23 mouse cellular contexts compared by ENCODE assay signal in genomic region chr1:90936990-90937389, GRCm38 (mm10). TPM values are rescaled to one million over a fixed set of nuclear protein-coding genes. Genes with fewer than 3 reads are reported as not detected.
DNase-seq lines count a peak whose midpoint lies in the region; ATAC-seq and TF ChIP-seq lines count a peak whose summit lies in the region.
"Had no signal": no experiment of that assay in that cellular context is flagged by ENCODE, and none has a peak within 500 bp of the region (broad histone marks: within the 10 kb centered on the region; RNA-seq: fewer than 3 reads in every experiment).

No protein-coding gene starts in this region.

- no peaks in the 10 kb centered on the region for H3K4me1 ChIP-seq in intestine, embryonic 15.5 days (replicated peaks)
- H3K4me1 ChIP-seq in intestine, embryonic 16.5 days (ENCODE audit: control insufficient read depth, insufficient read depth, low read length): no peaks in the 10 kb centered on the region
- H3K4me1 ChIP-seq in stomach, postnatal 0 days (replicated peaks; ENCODE audit: control insufficient read depth, insufficient read depth): no peaks in the 10 kb centered on the region
- no peaks in the 10 kb centered on the region for H3K4me1 ChIP-seq in embryonic facial prominence, embryonic 10.5 days
- H3K4me1 ChIP-seq: embryonic facial prominence, embryonic 12.5 days; forebrain, embryonic 13.5 days; forebrain, embryonic 15.5 days had no signal

- no peak overlapping the region for H3K9ac ChIP-seq in intestine, embryonic 15.5 days
- H3K9ac ChIP-seq in intestine, embryonic 16.5 days (ENCODE audit: low read depth, low read length): no peak overlapping the region
- H3K9ac ChIP-seq in stomach, postnatal 0 days (ENCODE audit: low read length): no peak overlapping the region
- H3K9ac ChIP-seq: embryonic facial prominence, embryonic 12.5 days; forebrain, embryonic 13.5 days; forebrain, embryonic 15.5 days; forebrain, postnatal 0 days had no signal

- ATAC-seq in intestine, embryonic 15.5 days: peak; percentile 81
- ATAC-seq in intestine, embryonic 16.5 days: peak; percentile 70
- peak; percentile 47; the same call in 1 of the 2 replicates for ATAC-seq in stomach, postnatal 0 days (ENCODE audit: low FRiP score, low TSS enrichment)
- ATAC-seq: forebrain, embryonic 13.5 days; forebrain, embryonic 15.5 days; forebrain, postnatal 0 days had no signal

- H3K4me2 ChIP-seq in intestine, embryonic 15.5 days (replicated peaks): no peak overlapping the region
- no peak overlapping the region for H3K4me2 ChIP-seq in intestine, embryonic 16.5 days (ENCODE audit: low read depth, low read length)
- H3K4me2 ChIP-seq in stomach, postnatal 0 days (replicated peaks; ENCODE audit: low read depth): no peak overlapping the region
- H3K4me2 ChIP-seq: embryonic facial prominence, embryonic 12.5 days; forebrain, embryonic 13.5 days; forebrain, embryonic 15.5 days had no signal

- DNase-seq in stomach, postnatal 0 days (ENCODE audit: low spot score): no peak
- DNase-seq in embryonic facial prominence, embryonic 10.5 days (ENCODE audit: low spot score): no peak
- DNase-seq in thymus, adult 18-20 months: no peak
- DNase-seq: adrenal gland, adult 2 months; adrenal gland, postnatal 10 days; adrenal gland, postnatal 25 days; cerebellum, adult 11 months; cerebellum, adult 18-20 months; cerebellum, adult 8-10 months; cerebellum, adult 9-11 months; cerebellum, postnatal 14 days; cerebellum, postnatal 36 days; embryo, embryonic 11 days; forebrain, postnatal 0 days had no signal

- TF ChIP-seq EP300 in stomach, postnatal 0 days (optimal IDR thresholded peaks at IDR 0.05): no peak

- H3K4me3 ChIP-seq in intestine, embryonic 15.5 days (replicated peaks): no peak overlapping the region
- H3K4me3 ChIP-seq in intestine, embryonic 16.5 days (ENCODE audit: low read length): no peak overlapping the region
- no peak overlapping the region for H3K4me3 ChIP-seq in stomach, postnatal 0 days (ENCODE audit: low read depth, low read length)
- H3K4me3 ChIP-seq in embryonic facial prominence, embryonic 10.5 days: no peak overlapping the region
- H3K4me3 ChIP-seq: embryonic facial prominence, embryonic 12.5 days; forebrain, embryonic 13.5 days; forebrain, embryonic 15.5 days had no signal

- 68% methylated on average over 9 of the region's 9 CpGs for WGBS in intestine, embryonic 15.5 days
- 58% methylated on average over 9 of the region's 9 CpGs for WGBS in intestine, embryonic 16.5 days
- 72% methylated on average over 9 of the region's 9 CpGs for WGBS in stomach, postnatal 0 days
- 71% methylated on average over 9 of the region's 9 CpGs for WGBS in embryonic facial prominence, embryonic 10.5 days

- no peaks in the 10 kb centered on the region for H3K36me3 ChIP-seq in intestine, embryonic 15.5 days
- H3K36me3 ChIP-seq in intestine, embryonic 16.5 days (ENCODE audit: control insufficient read depth, insufficient read depth, low read length): no peaks in the 10 kb centered on the region
- H3K36me3 ChIP-seq in stomach, postnatal 0 days (ENCODE audit: control insufficient read depth, insufficient read depth, low read length): no peaks in the 10 kb centered on the region
- H3K36me3 ChIP-seq in embryonic facial prominence, embryonic 10.5 days (replicated peaks): no peaks in the 10 kb centered on the region
- H3K36me3 ChIP-seq: embryonic facial prominence, embryonic 12.5 days; forebrain, embryonic 15.5 days had no signal

- H3K9me3 ChIP-seq in intestine, embryonic 15.5 days: no peaks in the 10 kb centered on the region
- no peaks in the 10 kb centered on the region for H3K9me3 ChIP-seq in intestine, embryonic 16.5 days (ENCODE audit: control insufficient read depth, low read length)
- no peaks in the 10 kb centered on the region for H3K9me3 ChIP-seq in stomach, postnatal 0 days (ENCODE audit: control insufficient read depth, low read length)
- H3K9me3 ChIP-seq in embryonic facial prominence, embryonic 10.5 days: no peaks in the 10 kb centered on the region
- H3K9me3 ChIP-seq: embryonic facial prominence, embryonic 12.5 days; forebrain, embryonic 13.5 days; forebrain, embryonic 15.5 days had no signal

- no peak overlapping the region for H3K27ac ChIP-seq in intestine, embryonic 15.5 days
- H3K27ac ChIP-seq in intestine, embryonic 16.5 days (ENCODE audit: low read length): no peak overlapping the region
- H3K27ac ChIP-seq in stomach, postnatal 0 days (replicated peaks): no peak overlapping the region
- H3K27ac ChIP-seq in embryonic facial prominence, embryonic 10.5 days (replicated peaks): no peak overlapping the region
- H3K27ac ChIP-seq: embryonic facial prominence, embryonic 12.5 days; forebrain, embryonic 13.5 days; forebrain, embryonic 15.5 days had no signal

- no peaks in the 10 kb centered on the region for H3K27me3 ChIP-seq in intestine, embryonic 15.5 days (replicated peaks)
- H3K27me3 ChIP-seq in intestine, embryonic 16.5 days (replicated peaks; ENCODE audit: control insufficient read depth, insufficient read depth, low read length): no peaks in the 10 kb centered on the region
- no peaks in the 10 kb centered on the region for H3K27me3 ChIP-seq in stomach, postnatal 0 days (ENCODE audit: control insufficient read depth, insufficient read depth, low read length)
- H3K27me3 ChIP-seq in embryonic facial prominence, embryonic 10.5 days (replicated peaks; ENCODE audit: low read depth, poor library complexity, severe bottlenecking): 0 out of 2 replicates have a peak, but pooled peaks cover 6% of the 10 kb centered on the region
- H3K27me3 ChIP-seq: embryonic facial prominence, embryonic 12.5 days; forebrain, embryonic 13.5 days; forebrain, embryonic 15.5 days had no signal

- TF ChIP-seq CTCF in stomach, postnatal 0 days (IDR thresholded peaks at IDR 0.05; ENCODE audit: low read depth): no peak

RNA-seq across cellular contexts. Expression of gene Prlh, which starts 15.9 kb away (rescaled TPM):
- polyA plus RNA-seq in intestine, embryonic 15.5 days (2015; fragmentation: Nextera tagmentation; extraction: Ambion mirVana): not detected in 2 replicates
- polyA plus RNA-seq in intestine, embryonic 16.5 days (2015; fragmentation: Nextera tagmentation; extraction: Ambion mirVana): not detected in 2 replicates
- not detected in 2 replicates for polyA plus RNA-seq in stomach, postnatal 0 days (2015; fragmentation: Nextera tagmentation; extraction: Ambion mirVana)
- not detected in 2 replicates for polyA plus RNA-seq in embryonic facial prominence, embryonic 10.5 days (2016; fragmentation: Nextera tagmentation; extraction: Ambion mirVana)
- polyA plus RNA-seq: adrenal gland, adult 2 months; brain, embryonic 14.5 days; C2C12; embryonic facial prominence, embryonic 12.5 days; embryonic facial prominence, embryonic 14.5 days; forebrain, embryonic 11.5 days; forebrain, embryonic 13.5 days; forebrain, embryonic 15.5 days; forebrain, postnatal 0 days had no signal

RNA-seq across cellular contexts. Expression of gene Mlph, which starts 22.1 kb away (rescaled TPM):
- 0.85 and 1.6 TPM in 2 replicates for polyA plus RNA-seq in intestine, embryonic 15.5 days (2015; fragmentation: Nextera tagmentation; extraction: Ambion mirVana)
- polyA plus RNA-seq in intestine, embryonic 16.5 days (2015; fragmentation: Nextera tagmentation; extraction: Ambion mirVana): 3.2 and 3.3 TPM in 2 replicates
- polyA plus RNA-seq in stomach, postnatal 0 days (2015; fragmentation: Nextera tagmentation; extraction: Ambion mirVana): 8.8 and 9.8 TPM in 2 replicates
- polyA plus RNA-seq in embryonic facial prominence, embryonic 10.5 days (2016; fragmentation: Nextera tagmentation; extraction: Ambion mirVana): 0.06 and 0.14 TPM in 2 replicates

RNA-seq across cellular contexts. Expression of gene Rab17, which starts 32.5 kb away (rescaled TPM):
- polyA plus RNA-seq in intestine, embryonic 15.5 days (2015; fragmentation: Nextera tagmentation; extraction: Ambion mirVana): 35.2 and 41.0 TPM in 2 replicates
- 62.2 and 69.3 TPM in 2 replicates for polyA plus RNA-seq in intestine, embryonic 16.5 days (2015; fragmentation: Nextera tagmentation; extraction: Ambion mirVana)
- polyA plus RNA-seq in stomach, postnatal 0 days (2015; fragmentation: Nextera tagmentation; extraction: Ambion mirVana): 4.6 and 5.7 TPM in 2 replicates
- polyA plus RNA-seq in embryonic facial prominence, embryonic 10.5 days (2016; fragmentation: Nextera tagmentation; extraction: Ambion mirVana): 0.39 and 0.44 TPM in 2 replicates
- polyA plus RNA-seq: brain, embryonic 14.5 days; forebrain, embryonic 11.5 days; forebrain, embryonic 13.5 days; forebrain, postnatal 0 days had no signal
